Mouse (Mus musculus): ENCODE data around the gene Gm16442. TPM values are rescaled to one million over a fixed set of nuclear protein-coding genes. Genes with fewer than 3 reads are reported as not detected.
"Not testable (repeated sequence)": the region's sequence is repeated elsewhere in the genome, so short reads cannot be mapped to it uniquely, and the experiment has no call there.

Gene Gm16442
- not detected for polyA plus RNA-seq (2017; shearing (Covaris generic))

DNA sequence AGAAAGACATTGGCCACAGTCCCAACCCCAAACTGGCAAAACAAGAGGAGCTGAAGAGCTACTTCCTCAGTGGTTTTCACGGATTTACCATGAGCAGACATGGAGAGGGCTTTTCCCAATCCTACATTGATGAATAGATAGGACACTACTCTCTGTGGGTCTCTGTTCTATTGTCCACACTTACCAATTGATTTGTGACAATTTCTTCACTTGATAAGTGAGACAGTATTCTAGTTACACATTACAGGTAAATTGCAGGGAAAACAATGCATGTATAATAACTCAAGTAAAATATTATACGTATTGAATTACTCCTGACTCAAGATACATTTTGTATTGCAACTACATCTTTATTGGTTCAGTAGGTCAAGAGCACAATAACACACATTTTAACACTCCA lies at the start of gene Gm16442:
Gene Gm16442, minus strand, starts transcription at position 101 of the 400 bp plus-strand sequence.
- not testable (repeated sequence) for ATAC-seq

DNA sequence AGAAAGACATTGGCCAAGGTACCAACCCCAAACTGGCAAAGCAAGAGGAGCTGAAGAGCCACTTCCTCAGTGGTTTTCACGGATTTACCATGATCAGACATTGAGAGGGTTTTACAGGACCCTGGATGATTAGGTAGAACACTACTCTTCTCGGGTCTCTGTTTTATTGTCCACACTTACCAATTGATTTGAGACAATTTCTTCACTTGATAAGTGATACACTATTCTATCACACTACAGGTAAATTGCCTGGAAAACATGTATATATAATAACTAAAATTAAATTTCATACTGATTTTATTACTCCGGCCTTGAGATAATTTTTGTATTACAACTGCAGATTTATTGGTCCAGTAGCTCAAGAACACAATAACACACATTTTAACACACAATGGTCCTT lies 45.9 kb upstream of the Gm16442 start, which contains the start of gene Vmn1r94:
Gene Vmn1r94, minus strand, starts transcription at position 101 of the 400 bp plus-strand sequence.
- ATAC-seq = not testable (repeated sequence)

GRCm38 (mm10) chr7:20138988-20139387 lies 16.6 kb upstream of the Gm16442 start, which contains the start of gene Vmn1r93:
Gene Vmn1r93, minus strand, starts transcription at chr7:20139088.
- not testable (repeated sequence) for ATAC-seq

DNA sequence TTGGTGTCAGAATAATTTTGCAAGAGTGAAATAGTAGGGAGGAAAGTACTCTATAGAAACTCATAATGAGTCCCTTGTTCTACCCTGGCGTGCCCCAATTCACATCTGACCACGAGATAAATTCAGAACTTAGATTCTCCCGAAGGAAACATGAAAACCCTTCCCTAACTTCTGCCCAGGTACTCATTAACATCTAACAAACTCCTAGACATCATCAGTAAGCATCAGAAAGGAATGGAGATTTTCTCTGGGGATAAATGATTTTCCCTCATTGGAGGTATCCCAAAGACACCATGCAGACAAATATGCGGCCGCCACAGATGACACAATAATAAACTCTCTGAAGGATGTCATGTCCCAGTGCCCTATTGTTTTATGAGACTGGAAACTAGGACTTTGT lies 23.0 kb downstream of the Gm16442 start, which contains the start of gene Vmn1r91:
Gene Vmn1r91, plus strand, starts transcription at position 301 of the 400 bp plus-strand sequence.
- not testable (repeated sequence) for ATAC-seq

- ATAC-seq = not testable (repeated sequence)
Measured at GRCm38 (mm10) chr7:20078118-20078517, 44.3 kb downstream of the Gm16442 start.

Other genes with a start within 250 kb of the Gm16442 start
- gene Ceacam19, start 234.6 kb downstream of the Gm16442 start, polyA plus RNA-seq (2017; shearing (Covaris generic)) = not detected
- gene Pvr, start 201.4 kb downstream of the Gm16442 start, polyA plus RNA-seq (2017; shearing (Covaris generic)) = 10 to 100 TPM; 22.2 to 24.7 TPM
- gene Igsf23, start 171.8 kb downstream of the Gm16442 start, polyA plus RNA-seq (2017; shearing (Covaris generic)) = 10 to 100 TPM; 11.1 to 17.6 TPM
- not detected for gene Ceacam20, start 157.2 kb downstream of the Gm16442 start, polyA plus RNA-seq (2017; shearing (Covaris generic))
- gene Nlrp9b, start 131.1 kb downstream of the Gm16442 start, polyA plus RNA-seq (2017; shearing (Covaris generic)) = not detected
- not detected for gene Vmn1r91, start 22.9 kb downstream of the Gm16442 start, polyA plus RNA-seq (2017; shearing (Covaris generic))
- not detected for gene Vmn1r93, start 16.5 kb upstream of the Gm16442 start, polyA plus RNA-seq (2017; shearing (Covaris generic))
- gene Vmn1r94, start 45.8 kb upstream of the Gm16442 start, polyA plus RNA-seq (2017; shearing (Covaris generic)) = not detected
- not detected for gene Vmn1r95, start 71.1 kb upstream of the Gm16442 start, polyA plus RNA-seq (2017; shearing (Covaris generic))
- gene Gm6164, start 83.0 kb upstream of the Gm16442 start, polyA plus RNA-seq (2017; shearing (Covaris generic)) = not detected
- gene Gm4498, start 111.2 kb upstream of the Gm16442 start, polyA plus RNA-seq (2017; shearing (Covaris generic)) = not detected
- not detected for gene Gm5890, start 140.3 kb upstream of the Gm16442 start, polyA plus RNA-seq (2017; shearing (Covaris generic))
- gene Gm4133, start 211.5 kb upstream of the Gm16442 start, polyA plus RNA-seq (2017; shearing (Covaris generic)) = not detected

Data from CD4-positive, CD25-positive, alpha-beta regulatory T cell, adult 4 months (primary cell).